Mouse (Mus musculus): ENCODE data around the gene Prpf8. TPM values are rescaled to one million over a fixed set of nuclear protein-coding genes. Genes with fewer than 3 reads are reported as not detected.

The Prpf8 gene
- total RNA-seq, 1 experiment = 256 TPM

DNA sequence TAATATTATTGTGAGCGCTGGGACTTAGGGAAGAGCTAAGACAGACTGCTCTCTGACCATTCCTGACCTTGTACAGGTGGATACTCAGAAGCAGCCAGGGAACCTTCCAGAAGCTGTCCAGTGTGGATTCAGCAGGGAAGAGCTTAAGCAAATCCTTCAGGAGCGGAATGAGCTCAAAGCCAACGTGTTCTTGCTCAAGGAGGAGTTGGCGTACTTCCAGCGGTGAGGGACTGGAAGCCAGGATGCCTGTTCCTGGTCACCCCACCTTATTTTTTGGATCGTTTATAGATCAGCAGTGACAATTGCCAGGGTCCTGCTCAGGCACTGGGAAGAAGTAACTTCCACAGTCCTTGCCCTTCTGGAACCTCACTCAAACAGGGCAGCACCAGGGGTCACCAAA, 24.6 kb downstream of the Prpf8 start:
- Histone ChIP-seq H3K4me3 (ENCODE audit: insufficient read depth in 1 of 2, low read depth in 1 of 2, low read length in 2 of 2, poor library complexity in 1 of 2, severe bottlenecking in 1 of 2) (no peak overlapping the region), H3K4me1 (ENCODE audit: control insufficient read depth in 2 of 2, insufficient read depth in 2 of 2, low read length in 2 of 2, poor library complexity in 1 of 2) (peaks cover 0 to 10% of the 10 kb centered on the region in 2 experiments; a peak in 1 of 4 replicates), H3K27ac (ENCODE audit: insufficient read depth, low read depth, low read length, poor library complexity, severe bottlenecking) (no peak overlapping the region), H3K9ac (ENCODE audit: insufficient read depth, low read depth, low read length, poor library complexity, severe bottlenecking) (no peak overlapping the region), H3K9me3 (ENCODE audit: control insufficient read depth, insufficient read depth, low read depth, low read length) (no peaks in the 10 kb centered on the region), H3K36me3 (ENCODE audit: control insufficient read depth, insufficient read depth, low read length, poor library complexity, severe bottlenecking) (peaks cover 24% of the 10 kb centered on the region)
- in situ Hi-C loops (cut with MboI; ENCODE audit: low sequenced_read_pairs in 2 of 2, unreplicated experiment in 2 of 2) = no loop called here
- no peak for DNase-seq (ENCODE audit: low read depth, low spot score)
- no peak for TF ChIP-seq CHD2 (IDR thresholded peaks at IDR 0.05; ENCODE audit: low read depth, low read length)
- TF ChIP-seq HCFC1 (IDR thresholded peaks at IDR 0.05; ENCODE audit: borderline replicate concordance, insufficient read depth, low read length) = no peak
- TF ChIP-seq ZNF384 (IDR thresholded peaks at IDR 0.05; ENCODE audit: low read depth, low read length) = no peak
- TF ChIP-seq ZC3H11A (IDR thresholded peaks at IDR 0.05; ENCODE audit: borderline replicate concordance, low read depth, low read length) = no peak
- TF ChIP-seq MAFK (IDR thresholded peaks at IDR 0.05; ENCODE audit: insufficient read depth, low read depth, low read length) = no peak

DNA sequence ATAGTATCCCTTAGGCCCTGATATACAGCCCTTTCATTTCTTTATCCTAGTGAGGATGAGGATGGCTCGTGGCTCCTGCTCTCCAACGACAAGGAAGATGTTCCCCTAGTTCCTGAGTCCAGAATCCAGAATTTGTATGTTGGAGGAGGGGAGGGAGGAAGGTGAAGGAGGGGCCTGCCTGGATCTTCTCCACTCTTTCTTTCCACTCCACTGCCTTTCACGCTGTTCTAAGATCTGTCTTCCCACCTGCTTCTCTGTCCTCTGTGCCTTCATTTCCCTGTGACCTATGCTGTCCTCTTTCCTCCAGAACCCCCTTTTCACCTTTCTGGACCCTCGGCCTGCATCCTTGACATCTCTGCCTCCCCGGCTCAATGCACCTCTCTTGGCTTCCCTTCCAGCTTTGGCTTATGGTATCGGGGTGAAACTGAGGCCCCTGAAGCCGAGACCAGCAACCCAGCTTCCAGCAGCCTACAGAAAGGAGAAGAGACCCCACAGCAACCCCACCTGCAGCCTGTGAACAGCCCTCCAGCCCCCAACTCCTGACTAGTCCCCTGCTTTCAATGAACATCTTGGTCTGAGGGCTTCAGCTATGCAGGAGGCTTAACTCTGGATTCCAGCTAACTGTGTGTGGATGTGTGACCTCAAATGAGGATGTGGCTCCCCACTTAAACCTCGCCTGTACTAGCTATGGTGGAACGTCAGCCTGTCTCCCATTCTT, 25.8 kb downstream of the Prpf8 start:
- Histone ChIP-seq H3K4me1 (ENCODE audit: control insufficient read depth in 2 of 2, insufficient read depth in 2 of 2, low read length in 2 of 2, poor library complexity in 1 of 2) (peaks cover 0 to 10% of the 10 kb centered on the region in 2 experiments; a peak in 1 of 4 replicates), H3K9me3 (ENCODE audit: control insufficient read depth, insufficient read depth, low read depth, low read length) (no peaks in the 10 kb centered on the region), H3K9ac (ENCODE audit: insufficient read depth, low read depth, low read length, poor library complexity, severe bottlenecking) (no peak overlapping the region), H3K36me3 (ENCODE audit: control insufficient read depth, insufficient read depth, low read length, poor library complexity, severe bottlenecking) (peaks cover 18% of the 10 kb centered on the region), H3K4me3 (ENCODE audit: insufficient read depth in 1 of 2, low read depth in 1 of 2, low read length in 2 of 2, poor library complexity in 1 of 2, severe bottlenecking in 1 of 2) (no peak overlapping the region), H3K27ac (ENCODE audit: insufficient read depth, low read depth, low read length, poor library complexity, severe bottlenecking) (no peak overlapping the region)
- in situ Hi-C loops (cut with MboI; ENCODE audit: low sequenced_read_pairs in 2 of 2, unreplicated experiment in 2 of 2) = no loop called here
- TF ChIP-seq HCFC1 (IDR thresholded peaks at IDR 0.05; ENCODE audit: borderline replicate concordance, insufficient read depth, low read length) (no peak), MAFK (IDR thresholded peaks at IDR 0.05; ENCODE audit: insufficient read depth, low read depth, low read length) (no peak), CHD2 (IDR thresholded peaks at IDR 0.05; ENCODE audit: low read depth, low read length) (no peak), ZNF384 (IDR thresholded peaks at IDR 0.05; ENCODE audit: low read depth, low read length) (no peak), ZC3H11A (IDR thresholded peaks at IDR 0.05; ENCODE audit: borderline replicate concordance, low read depth, low read length) (no peak)
- DNase-seq (ENCODE audit: low read depth, low spot score) = no peak

DNA sequence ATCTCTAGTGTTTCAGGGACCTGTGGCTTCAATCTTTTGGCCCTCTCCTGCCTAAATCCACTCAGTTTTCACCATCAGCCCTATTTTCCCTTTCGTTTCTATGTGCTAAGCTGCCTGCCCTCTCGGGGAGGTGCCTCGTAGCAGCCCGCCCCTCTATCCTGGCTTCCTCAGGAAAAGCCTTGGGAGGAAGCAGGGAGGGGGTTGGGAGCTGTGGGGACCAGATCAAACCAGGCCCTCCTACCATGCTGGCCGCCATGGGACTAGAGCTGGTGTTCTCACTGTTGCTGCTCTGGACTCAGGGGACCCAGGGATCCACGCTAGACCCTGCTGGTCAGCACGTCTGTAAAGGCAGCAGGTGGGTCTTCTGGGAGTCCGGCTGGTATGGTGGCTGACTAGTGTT, 26.7 kb downstream of the Prpf8 start, which contains the start of gene Scarf1:
Scarf1 (plus strand) TSS at position 205 of the 400 bp plus-strand sequence.
- peak within 1 kb of the TSS in 1 of 2 experiments; percentile 35; a peak in 1 of 4 replicates for H3K4me3 ChIP-seq (ENCODE audit: insufficient read depth in 1 of 2, low read depth in 1 of 2, low read length in 2 of 2, poor library complexity in 1 of 2, severe bottlenecking in 1 of 2)
- no peaks in the 10 kb centered on the region for H3K9me3 ChIP-seq (ENCODE audit: control insufficient read depth, insufficient read depth, low read depth, low read length)
- no peak for DNase-seq (ENCODE audit: low read depth, low spot score)
- peaks cover 0 to 10% of the 10 kb centered on the region in 2 experiments; a peak in 1 of 4 replicates for H3K4me1 ChIP-seq (ENCODE audit: control insufficient read depth in 2 of 2, insufficient read depth in 2 of 2, low read length in 2 of 2, poor library complexity in 1 of 2)
- no peak within 1 kb of the TSS for H3K27ac ChIP-seq (ENCODE audit: insufficient read depth, low read depth, low read length, poor library complexity, severe bottlenecking)
- TF ChIP-seq HCFC1 (IDR thresholded peaks at IDR 0.05; ENCODE audit: borderline replicate concordance, insufficient read depth, low read length) (no peak), ZNF384 (IDR thresholded peaks at IDR 0.05; ENCODE audit: low read depth, low read length) (no peak), CHD2 (IDR thresholded peaks at IDR 0.05; ENCODE audit: low read depth, low read length) (no peak), MAFK (IDR thresholded peaks at IDR 0.05; ENCODE audit: insufficient read depth, low read depth, low read length) (no peak), ZC3H11A (IDR thresholded peaks at IDR 0.05; ENCODE audit: borderline replicate concordance, low read depth, low read length) (no peak)
- in situ Hi-C loops (cut with MboI; ENCODE audit: low sequenced_read_pairs in 2 of 2, unreplicated experiment in 2 of 2) = no loop called here
- H3K9ac ChIP-seq (ENCODE audit: insufficient read depth, low read depth, low read length, poor library complexity, severe bottlenecking) = no peak within 1 kb of the TSS; the same call in 1 of the 2 replicates
- peaks cover 11% of the 10 kb centered on the region for H3K36me3 ChIP-seq (ENCODE audit: control insufficient read depth, insufficient read depth, low read length, poor library complexity, severe bottlenecking)

DNA sequence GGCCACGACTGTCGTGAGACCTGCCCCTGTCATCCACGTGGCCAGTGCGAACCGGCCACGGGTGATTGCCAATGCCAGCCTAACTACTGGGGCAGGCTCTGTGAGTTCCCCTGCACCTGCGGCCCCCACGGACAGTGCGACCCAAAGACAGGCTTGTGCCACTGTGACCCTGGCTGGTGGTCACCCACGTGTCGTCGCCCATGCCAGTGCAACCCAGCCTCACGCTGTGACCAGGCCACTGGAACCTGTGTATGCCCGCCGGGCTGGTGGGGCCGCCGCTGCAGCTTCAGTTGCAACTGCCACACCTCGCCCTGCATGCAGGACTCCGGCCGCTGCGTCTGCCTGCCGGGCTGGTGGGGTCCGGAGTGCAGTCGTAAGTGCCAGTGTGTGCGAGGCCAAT, 28.6 kb downstream of the Prpf8 start:
- TF ChIP-seq ZC3H11A (IDR thresholded peaks at IDR 0.05; ENCODE audit: borderline replicate concordance, low read depth, low read length) (no peak), HCFC1 (IDR thresholded peaks at IDR 0.05; ENCODE audit: borderline replicate concordance, insufficient read depth, low read length) (no peak), ZNF384 (IDR thresholded peaks at IDR 0.05; ENCODE audit: low read depth, low read length) (no peak), MAFK (IDR thresholded peaks at IDR 0.05; ENCODE audit: insufficient read depth, low read depth, low read length) (no peak), CHD2 (IDR thresholded peaks at IDR 0.05; ENCODE audit: low read depth, low read length) (no peak)
- H3K36me3 ChIP-seq (ENCODE audit: control insufficient read depth, insufficient read depth, low read length, poor library complexity, severe bottlenecking) = no peaks in the 10 kb centered on the region
- H3K4me3 ChIP-seq (ENCODE audit: insufficient read depth in 1 of 2, low read depth in 1 of 2, low read length in 2 of 2, poor library complexity in 1 of 2, severe bottlenecking in 1 of 2) = peak overlapping the region; percentile 20 to 31; a peak in 1 of 4 replicates
- no peak for DNase-seq (ENCODE audit: low read depth, low spot score)
- H3K9me3 ChIP-seq (ENCODE audit: control insufficient read depth, insufficient read depth, low read depth, low read length) = no peaks in the 10 kb centered on the region
- no peak overlapping the region for H3K27ac ChIP-seq (ENCODE audit: insufficient read depth, low read depth, low read length, poor library complexity, severe bottlenecking)
- in situ Hi-C loops (cut with MboI; ENCODE audit: low sequenced_read_pairs in 2 of 2, unreplicated experiment in 2 of 2) = no loop called here
- H3K4me1 ChIP-seq (ENCODE audit: control insufficient read depth in 2 of 2, insufficient read depth in 2 of 2, low read length in 2 of 2, poor library complexity in 1 of 2) = no peaks in the 10 kb centered on the region; a peak in 1 of 4 replicates
- H3K9ac ChIP-seq (ENCODE audit: insufficient read depth, low read depth, low read length, poor library complexity, severe bottlenecking) = no peak overlapping the region
